Mouse (Mus musculus): ENCODE measurements around the gene Hapln3. TPM values are rescaled to one million over a fixed set of nuclear protein-coding genes. Genes with fewer than 3 reads are reported as not detected.

Hapln3 gene
- polyA plus RNA-seq (2015; fragmentation: Nextera tagmentation; extraction: Ambion mirVana) = 1.1 and 1.6 TPM in 2 replicates

DNA sequence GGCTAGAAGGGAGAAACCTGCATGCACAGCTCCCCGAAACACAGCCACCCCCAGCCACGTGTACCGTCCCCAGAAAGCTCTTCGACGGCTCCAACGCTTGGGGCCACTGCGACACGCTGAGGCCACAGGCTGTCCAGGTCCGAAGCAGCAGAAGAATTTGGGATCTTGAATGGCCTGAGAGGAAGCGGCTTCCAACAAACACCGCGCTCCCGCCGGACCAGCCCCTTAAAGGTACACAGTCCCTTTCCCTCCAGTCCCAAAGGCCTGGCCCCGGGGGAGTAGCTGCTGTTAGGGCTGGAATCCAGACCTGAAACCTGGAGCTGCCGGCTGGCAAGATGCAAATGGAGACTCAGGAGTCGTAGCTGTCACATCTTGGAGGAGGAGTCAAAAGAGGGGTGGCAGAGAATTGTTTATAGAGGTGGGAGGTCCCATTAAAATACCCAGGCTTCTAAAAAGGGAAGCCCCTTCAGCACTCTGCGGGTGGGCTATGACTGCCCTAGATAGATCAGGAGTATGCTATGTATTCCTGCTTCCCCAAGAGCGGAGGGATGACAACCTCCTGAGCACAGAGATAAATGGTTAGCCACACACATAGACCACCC, at the start of gene Hapln3:
Hapln3 (minus strand) TSS at position 176 of the 602 bp plus-strand sequence.
- peaks cover 47% of the 10 kb centered on the region for H3K4me1 ChIP-seq
- WGBS = 4% methylated on average over 19 of the region's 19 CpGs
- H3K4me3 ChIP-seq = peak within 1 kb of the TSS; percentile 41
- H3K27ac ChIP-seq (replicated peaks) = 0 out of 2 replicates have a peak within 1 kb of the TSS, but pooled peaks have one; percentile 5
- H3K9me3 ChIP-seq = no peaks in the 10 kb centered on the region
- peaks cover 23% of the 10 kb centered on the region for H3K36me3 ChIP-seq
- H3K4me2 ChIP-seq = peak within 1 kb of the TSS; percentile 66
- H3K27me3 ChIP-seq (replicated peaks) = peaks cover 20% of the 10 kb centered on the region
- peak within 1 kb of the TSS; percentile 71 for H3K9ac ChIP-seq
- no peak for ATAC-seq (ENCODE audit: extremely low read depth, insufficient number of reproducible peaks, low FRiP score, low TSS enrichment)

DNA sequence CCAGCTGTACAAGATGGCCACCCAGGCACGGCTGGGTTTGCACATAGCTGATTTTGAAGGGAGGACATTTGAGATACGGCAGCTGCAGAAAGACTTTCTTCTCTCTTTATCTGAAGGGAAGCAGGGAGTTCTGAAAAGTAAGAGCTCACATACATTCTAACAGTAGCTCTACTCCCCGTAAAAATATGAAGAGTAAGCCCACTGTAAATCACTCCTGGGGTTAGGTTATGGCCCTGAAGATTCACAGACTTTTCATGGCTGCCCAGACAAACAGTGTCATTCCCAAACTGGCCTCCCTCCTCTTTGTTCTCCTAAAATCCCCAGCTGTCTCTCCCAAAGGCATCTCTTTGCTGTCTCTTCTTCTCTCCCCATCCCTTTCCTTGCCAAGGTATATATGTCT, 43.0 kb upstream of the Hapln3 start:
- H3K9me3 ChIP-seq = no peaks in the 10 kb centered on the region
- no peak overlapping the region for H3K4me2 ChIP-seq
- H3K4me1 ChIP-seq = no peaks in the 10 kb centered on the region
- ATAC-seq (ENCODE audit: extremely low read depth, insufficient number of reproducible peaks, low FRiP score, low TSS enrichment) = no peak
- H3K36me3 ChIP-seq = no peaks in the 10 kb centered on the region
- H3K27me3 ChIP-seq (replicated peaks) = 0 out of 2 replicates have a peak, but pooled peaks cover 5% of the 10 kb centered on the region
- no peak overlapping the region for H3K9ac ChIP-seq
- H3K4me3 ChIP-seq = no peak overlapping the region
- WGBS = 43% methylated on average over 3 of the region's 3 CpGs
- no peak overlapping the region for H3K27ac ChIP-seq (replicated peaks)

DNA sequence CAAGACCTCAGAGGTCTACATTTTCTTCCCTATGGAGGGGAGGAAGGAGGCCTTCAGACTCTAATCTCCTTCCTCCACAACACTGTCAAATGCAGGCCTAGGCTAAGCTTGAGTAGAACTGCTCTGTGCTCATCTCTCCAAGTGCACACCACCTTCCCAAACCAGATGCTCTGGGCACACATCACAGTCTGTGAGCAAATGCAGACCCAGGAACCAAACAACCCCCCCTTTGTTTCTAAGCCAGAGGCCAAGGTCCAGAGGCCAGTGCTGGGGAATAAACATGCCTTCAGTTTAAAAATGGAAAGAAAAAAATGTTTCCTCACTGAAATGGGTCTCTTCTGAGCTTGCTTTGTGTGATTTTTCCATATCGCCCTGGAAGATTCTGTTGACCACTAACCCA, 41.0 kb upstream of the Hapln3 start:
- Histone ChIP-seq H3K4me1 (no peaks in the 10 kb centered on the region), H3K36me3 (no peaks in the 10 kb centered on the region), H3K4me3 (no peak overlapping the region), H3K27ac (replicated peaks) (no peak overlapping the region), H3K27me3 (replicated peaks) (0 out of 2 replicates have a peak, but pooled peaks cover 5% of the 10 kb centered on the region), H3K9me3 (no peaks in the 10 kb centered on the region), H3K9ac (no peak overlapping the region), H3K4me2 (no peak overlapping the region)
- 71% methylated on average over 1 of the region's 1 CpGs for WGBS
- ATAC-seq (ENCODE audit: extremely low read depth, insufficient number of reproducible peaks, low FRiP score, low TSS enrichment) = no peak

DNA sequence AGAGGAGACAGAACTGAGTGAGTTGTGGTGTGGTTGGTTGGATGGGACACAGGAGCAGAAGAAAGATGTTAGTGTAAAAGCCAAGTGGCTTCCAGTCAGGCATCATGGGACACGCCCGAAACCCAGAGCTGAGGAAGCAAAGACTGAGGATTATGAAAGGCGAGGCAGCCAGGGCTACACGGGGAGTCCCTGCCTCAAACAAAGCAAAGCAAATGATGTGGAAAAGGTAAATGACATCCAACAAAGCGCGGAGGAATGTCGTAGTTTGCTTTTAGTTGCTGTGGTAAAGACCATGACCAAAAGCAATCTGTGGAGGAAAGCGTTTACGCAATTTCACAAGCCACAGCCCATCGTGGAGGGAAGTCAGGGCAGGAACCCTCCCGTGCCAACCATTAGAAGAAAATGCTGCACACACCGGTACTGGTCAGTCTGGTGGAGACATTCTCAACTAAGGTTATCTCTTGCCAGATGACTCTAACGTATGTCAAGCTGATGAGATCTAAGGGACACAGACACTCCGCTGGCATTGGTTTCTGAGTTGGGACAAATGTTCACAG, 36.3 kb upstream of the Hapln3 start:
- H3K36me3 ChIP-seq = no peaks in the 10 kb centered on the region
- no peak overlapping the region for H3K4me3 ChIP-seq
- WGBS = 80% methylated on average over 14 of the region's 14 CpGs

DNA sequence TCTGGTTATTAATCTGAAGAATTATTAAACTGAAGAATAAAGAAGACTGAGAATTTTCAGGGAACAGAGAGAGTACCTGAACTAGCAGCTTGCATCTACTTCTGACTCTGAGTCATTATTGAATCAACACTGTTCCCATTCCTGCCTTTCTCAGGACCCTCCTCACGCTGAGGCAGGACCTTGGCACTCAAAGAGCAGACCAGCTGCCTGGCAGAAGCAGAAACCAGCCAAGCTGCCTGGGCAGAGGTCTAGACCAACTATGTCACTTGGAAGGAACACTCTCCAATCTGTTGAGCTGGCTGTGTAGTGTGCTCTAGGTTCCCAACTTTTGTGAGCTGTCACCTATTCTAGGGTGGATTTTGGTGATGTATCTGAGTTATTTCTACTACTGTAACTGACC, 28.6 kb upstream of the Hapln3 start:
- WGBS = 50% methylated on average over 1 of the region's 1 CpGs
- no peak overlapping the region for H3K9ac ChIP-seq
- H3K27me3 ChIP-seq (replicated peaks) = no peaks in the 10 kb centered on the region
- H3K4me3 ChIP-seq = no peak overlapping the region
- H3K36me3 ChIP-seq = no peaks in the 10 kb centered on the region
- H3K27ac ChIP-seq (replicated peaks) = no peak overlapping the region
- H3K4me2 ChIP-seq = no peak overlapping the region
- H3K9me3 ChIP-seq = peaks cover 8% of the 10 kb centered on the region
- no peak for ATAC-seq (ENCODE audit: extremely low read depth, insufficient number of reproducible peaks, low FRiP score, low TSS enrichment)
- H3K4me1 ChIP-seq = no peaks in the 10 kb centered on the region

More for the DNA sequence above, 36.3 kb upstream of the Hapln3 start:
- no peak overlapping the region for H3K27ac ChIP-seq (replicated peaks)
- no peak overlapping the region for H3K4me2 ChIP-seq
- 0 out of 2 replicates have a peak, but pooled peaks cover 1% of the 10 kb centered on the region for H3K27me3 ChIP-seq (replicated peaks)
- ATAC-seq (ENCODE audit: extremely low read depth, insufficient number of reproducible peaks, low FRiP score, low TSS enrichment) = no peak
- no peak overlapping the region for H3K9ac ChIP-seq
- no peaks in the 10 kb centered on the region for H3K4me1 ChIP-seq
- H3K9me3 ChIP-seq = peaks cover 6% of the 10 kb centered on the region

DNA sequence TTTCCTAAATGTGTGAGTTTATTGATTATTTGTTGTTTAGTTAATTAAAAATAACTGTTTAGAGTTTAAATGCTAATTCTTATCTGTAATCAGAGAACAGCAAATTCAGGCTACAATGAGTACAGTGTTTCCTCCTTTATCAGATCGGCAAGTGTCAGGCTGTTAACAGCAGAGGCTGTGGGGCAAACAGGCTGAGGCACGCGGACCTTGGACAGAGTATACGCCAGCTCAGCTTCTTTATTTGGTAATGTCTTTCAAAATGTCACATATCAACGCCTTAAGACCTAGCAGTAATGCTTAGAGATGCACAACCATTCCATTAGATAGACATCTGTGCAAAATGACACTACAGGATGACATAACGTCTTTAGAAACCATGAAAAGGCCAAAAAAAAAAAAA, 18.7 kb upstream of the Hapln3 start:
- Histone ChIP-seq H3K9me3 (no peaks in the 10 kb centered on the region), H3K9ac (peak overlapping the region; percentile 89; the same call in 1 of the 2 replicates), H3K4me2 (peak overlapping the region; percentile 86), H3K36me3 (peaks cover 11% of the 10 kb centered on the region), H3K27me3 (replicated peaks) (no peaks in the 10 kb centered on the region), H3K4me1 (peaks cover 32% of the 10 kb centered on the region), H3K4me3 (peak overlapping the region; percentile 83), H3K27ac (replicated peaks) (peak overlapping the region; percentile 92)
- no peak for ATAC-seq (ENCODE audit: extremely low read depth, insufficient number of reproducible peaks, low FRiP score, low TSS enrichment)
- WGBS = 34% methylated on average over 6 of the region's 6 CpGs

DNA sequence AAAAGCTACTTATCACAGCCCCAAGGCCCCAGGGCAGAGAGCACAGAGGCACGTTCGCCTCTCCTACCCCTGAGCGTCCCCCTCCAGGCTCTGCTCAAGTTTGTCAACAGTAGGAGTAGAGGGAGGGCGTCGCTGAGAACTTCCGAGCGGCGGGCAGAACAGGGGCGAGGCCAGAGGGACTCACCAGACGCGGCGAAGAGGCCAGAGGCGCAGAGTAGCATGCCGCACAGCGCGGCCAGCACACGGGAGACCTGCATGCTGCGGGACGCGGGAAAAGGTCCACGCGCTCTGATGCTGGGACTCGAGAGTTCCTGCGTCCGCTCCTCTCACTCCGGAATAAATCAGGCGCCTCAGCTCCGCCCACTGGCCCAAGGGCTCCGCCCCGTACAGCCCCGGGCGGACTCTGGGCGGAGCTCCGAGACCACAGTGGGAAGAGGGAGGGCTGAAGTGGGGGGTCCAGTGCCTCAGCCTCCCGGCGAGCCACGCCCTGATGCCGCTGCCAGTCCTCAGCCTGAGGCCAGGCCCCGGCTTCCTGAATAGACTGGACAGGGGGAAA, 18.0 kb upstream of the Hapln3 start, which contains the start of gene Mfge8:
Mfge8 (minus strand) TSS at position 350 of the 556 bp plus-strand sequence.
- H3K27me3 ChIP-seq (replicated peaks) = no peaks in the 10 kb centered on the region
- H3K9me3 ChIP-seq = no peaks in the 10 kb centered on the region
- WGBS = under 1% methylated on average over 39 of the region's 39 CpGs
- peak; percentile 89 for ATAC-seq (ENCODE audit: extremely low read depth, insufficient number of reproducible peaks, low FRiP score, low TSS enrichment)
- H3K4me1 ChIP-seq = peaks cover 32% of the 10 kb centered on the region
- peak within 1 kb of the TSS; percentile 86 for H3K4me2 ChIP-seq
- peak within 1 kb of the TSS; percentile 89 for H3K9ac ChIP-seq
- peak within 1 kb of the TSS; percentile 83 for H3K4me3 ChIP-seq
- peaks cover 18% of the 10 kb centered on the region for H3K36me3 ChIP-seq
- H3K27ac ChIP-seq (replicated peaks) = peak within 1 kb of the TSS; percentile 92

DNA sequence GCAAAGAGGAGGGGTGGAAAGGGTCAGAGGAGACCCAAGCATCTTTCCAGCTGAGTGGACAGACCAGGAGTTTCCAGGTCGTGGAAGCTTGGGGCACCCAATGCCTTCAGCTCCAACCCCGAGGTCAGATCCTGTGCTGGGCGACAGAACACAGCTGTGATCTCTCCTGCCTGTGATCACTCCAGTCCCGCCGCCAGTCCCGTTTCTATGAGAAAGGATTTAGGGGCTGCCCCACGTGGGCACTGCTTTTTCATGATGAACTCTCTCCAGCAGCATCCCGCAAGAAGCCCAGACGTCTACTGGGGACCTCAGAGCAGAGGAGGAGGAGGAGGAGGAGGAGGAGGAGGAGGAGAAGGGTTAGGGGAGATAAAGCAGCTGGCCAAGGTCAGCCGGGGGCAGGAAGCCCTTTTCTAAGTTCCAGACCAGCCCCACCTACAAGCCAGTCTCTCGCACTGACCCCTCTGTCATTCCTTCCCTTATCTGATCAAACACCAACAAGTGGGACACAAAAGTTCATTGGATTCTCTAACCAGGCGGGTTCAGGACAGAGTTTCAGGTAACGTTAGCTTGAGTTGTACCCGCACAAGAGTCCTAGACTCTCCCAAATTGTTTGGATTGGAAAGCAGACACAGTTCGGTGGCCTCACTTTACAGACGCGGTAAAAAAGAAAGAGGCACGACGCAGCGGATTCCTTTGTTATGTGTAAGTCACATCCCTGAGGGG, 17.3 kb upstream of the Hapln3 start:
- WGBS = under 1% methylated on average over 20 of the region's 20 CpGs
- peaks cover 32% of the 10 kb centered on the region for H3K4me1 ChIP-seq

DNA sequence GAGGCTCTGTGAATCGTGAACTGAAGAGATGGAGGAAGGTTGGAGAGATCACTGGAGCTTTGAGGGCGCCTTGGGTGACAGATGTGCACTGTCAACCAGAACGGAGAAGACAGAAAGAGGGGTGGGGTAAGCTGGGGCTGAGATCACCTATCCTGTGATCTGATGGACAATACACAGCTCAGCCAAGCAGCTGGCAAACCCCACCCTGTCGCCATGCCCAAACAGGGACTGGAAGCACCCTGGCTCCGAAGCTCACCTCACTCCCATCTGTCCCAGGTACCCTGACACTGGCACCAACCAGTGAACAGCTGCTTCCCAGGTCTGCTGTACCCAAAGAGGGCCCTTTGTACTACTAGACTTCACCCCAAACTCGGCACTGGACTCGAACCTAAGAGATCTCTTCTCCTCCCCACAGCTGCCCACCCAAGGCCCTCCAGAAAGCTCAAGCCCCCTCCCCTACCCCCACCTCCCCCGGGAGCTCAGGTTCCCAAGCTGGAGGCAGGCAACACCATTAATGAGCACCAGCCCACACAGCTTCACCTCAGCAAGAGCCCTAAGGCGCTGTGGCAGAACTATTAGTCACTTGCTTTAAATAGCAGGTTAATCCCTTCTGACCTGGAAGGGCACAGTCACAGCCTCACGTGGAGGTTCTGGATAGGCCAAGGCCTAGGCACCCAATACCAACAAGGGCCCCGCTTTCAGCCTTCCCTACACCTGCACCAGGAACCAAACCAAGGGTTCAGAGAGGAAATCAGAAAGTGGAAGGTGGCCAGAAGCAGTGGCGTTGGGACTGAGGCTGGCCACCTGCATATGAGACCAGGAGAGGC, 16.4 kb upstream of the Hapln3 start:
- peak overlapping the region; percentile 83 for H3K4me3 ChIP-seq
- peak overlapping the region; percentile 86 for H3K4me2 ChIP-seq
- peaks cover 34% of the 10 kb centered on the region for H3K36me3 ChIP-seq
- WGBS = 45% methylated on average over 12 of the region's 12 CpGs
- no peaks in the 10 kb centered on the region for H3K27me3 ChIP-seq (replicated peaks)
- H3K27ac ChIP-seq (replicated peaks) = peak overlapping the region; percentile 92
- H3K4me1 ChIP-seq = peaks cover 32% of the 10 kb centered on the region
- no peaks in the 10 kb centered on the region for H3K9me3 ChIP-seq
- H3K9ac ChIP-seq = peak overlapping the region; percentile 89
- no peak for ATAC-seq (ENCODE audit: extremely low read depth, insufficient number of reproducible peaks, low FRiP score, low TSS enrichment)

More for the DNA sequence above, 17.3 kb upstream of the Hapln3 start:
- peak overlapping the region; percentile 89 for H3K9ac ChIP-seq
- peak overlapping the region; percentile 92 for H3K27ac ChIP-seq (replicated peaks)
- no peaks in the 10 kb centered on the region for H3K9me3 ChIP-seq
- H3K4me3 ChIP-seq = peak overlapping the region; percentile 83
- H3K36me3 ChIP-seq = peaks cover 25% of the 10 kb centered on the region
- H3K4me2 ChIP-seq = peak overlapping the region; percentile 86
- no peak for ATAC-seq (ENCODE audit: extremely low read depth, insufficient number of reproducible peaks, low FRiP score, low TSS enrichment)
- H3K27me3 ChIP-seq (replicated peaks) = no peaks in the 10 kb centered on the region

DNA sequence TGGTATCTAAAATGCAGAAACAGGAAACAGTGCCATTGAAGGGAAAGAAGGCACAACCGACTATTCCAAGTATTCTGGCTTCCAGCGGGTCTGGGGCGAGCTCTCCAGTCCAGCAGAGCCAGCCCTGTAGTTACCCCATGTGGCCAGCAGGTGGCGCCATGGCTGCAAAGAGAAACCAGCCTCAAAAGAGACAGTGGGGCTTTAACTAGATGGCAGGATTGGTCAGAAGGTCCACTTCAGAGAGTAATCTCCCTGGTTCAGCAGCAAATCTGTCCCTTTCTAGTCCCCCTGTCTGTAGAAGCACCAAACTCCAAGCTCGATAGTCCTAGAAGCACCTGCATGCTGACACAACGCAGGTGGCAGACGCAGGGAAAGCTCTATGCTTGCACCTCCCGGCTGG, 10.1 kb upstream of the Hapln3 start:
- H3K36me3 ChIP-seq = peaks cover 95% of the 10 kb centered on the region
- no peak overlapping the region for H3K4me3 ChIP-seq
- H3K4me2 ChIP-seq = no peak overlapping the region
- ATAC-seq (ENCODE audit: extremely low read depth, insufficient number of reproducible peaks, low FRiP score, low TSS enrichment) = no peak
- peaks cover 14% of the 10 kb centered on the region; the same call in 1 of the 2 replicates for H3K4me1 ChIP-seq
- H3K27ac ChIP-seq (replicated peaks) = no peak overlapping the region
- no peaks in the 10 kb centered on the region for H3K9me3 ChIP-seq
- 37% methylated on average over 8 of the region's 8 CpGs for WGBS
- H3K27me3 ChIP-seq (replicated peaks) = no peaks in the 10 kb centered on the region
- no peak overlapping the region for H3K9ac ChIP-seq

Measured in heart, embryonic 13.5 days (tissue).